Mouse (Mus musculus) adipocyte (in vitro differentiated cells): Measurements from ENCODE around the gene Mnx1.
"Not testable (repeated sequence)": the region's sequence is repeated elsewhere in the genome, so short reads cannot be mapped to it uniquely, and the experiment has no call there.

Source experiments
- DNase-seq: peaks from one replicate; pipeline ENCODE4 v3.0.0-alpha.2; 2016; ENCODE audit warnings: low spot score

Gene Mnx1

GRCm38 (mm10) chr5:29469501-29469900, 8.8 kb downstream of the Mnx1 start:
- DNase-seq, result no peak

- no peak for DNase-seq
These were observed 9.8 kb downstream of the Mnx1 start for GRCm38 (mm10) chr5:29468351-29469065.

- DNase-seq, result no peak
These were observed 10.6 kb downstream of the Mnx1 start for GRCm38 (mm10) chr5:29467489-29468350.

GRCm38 (mm10) chr5:29462943-29463686, 15.2 kb downstream of the Mnx1 start:
- DNase-seq, result no peak

GRCm38 (mm10) chr5:29456895-29457656, 21.2 kb downstream of the Mnx1 start:
- peak; percentile 12 for DNase-seq

GRCm38 (mm10) chr5:29452352-29452751, 25.9 kb downstream of the Mnx1 start:
- DNase-seq, result no peak

- no peak for DNase-seq
These were observed 33.0 kb downstream of the Mnx1 start for GRCm38 (mm10) chr5:29445275-29445674.

GRCm38 (mm10) chr5:29436728-29437127, 41.5 kb downstream of the Mnx1 start:
- DNase-seq, result not testable (repeated sequence)

- peak; percentile 14 for DNase-seq
These were observed 42.8 kb downstream of the Mnx1 start for GRCm38 (mm10) chr5:29435491-29435890.

GRCm38 (mm10) chr5:29434872-29435358, 43.4 kb downstream of the Mnx1 start:
- DNase-seq, result peak; percentile 55

GRCm38 (mm10) chr5:29434228-29434871, 43.9 kb downstream of the Mnx1 start, which contains the start of gene Nom1:
Gene Nom1 (plus strand): TSS chr5:29434664.
- peak; percentile 93 for DNase-seq

- not testable (repeated sequence) for DNase-seq
These were observed 54.9 kb downstream of the Mnx1 start for GRCm38 (mm10) chr5:29423330-29423729.
